Mouse (Mus musculus): ENCODE measurements around the gene Crp. TPM values are rescaled to one million over a fixed set of nuclear protein-coding genes. Genes with fewer than 3 reads are reported as not detected.

Crp gene
- not detected in 2 replicates for polyA plus RNA-seq (2016; fragmentation: Nextera tagmentation; extraction: Ambion mirVana)

GRCm38 (mm10) chr1:172697844-172698243, at the start of gene Crp:
TSS of gene Crp (plus strand) at chr1:172698055.
- 91% methylated on average over 4 of the region's 4 CpGs for WGBS
- Histone ChIP-seq H3K4me1 (no peaks in the 10 kb centered on the region), H3K36me3 (replicated peaks) (no peaks in the 10 kb centered on the region), H3K27me3 (ENCODE audit: poor library complexity, severe bottlenecking) (no peaks in the 10 kb centered on the region), H3K9me3 (no peaks in the 10 kb centered on the region), H3K27ac (no peak within 1 kb of the TSS), H3K4me3 (no peak within 1 kb of the TSS)
- no peak for DNase-seq (ENCODE audit: extremely low spot score, low spot score)

GRCm38 (mm10) chr1:172649396-172649795, 48.5 kb upstream of the Crp start:
- no peaks in the 10 kb centered on the region for H3K27me3 ChIP-seq (ENCODE audit: poor library complexity, severe bottlenecking)
- H3K4me1 ChIP-seq, result peaks cover 6% of the 10 kb centered on the region
- no peaks in the 10 kb centered on the region for H3K9me3 ChIP-seq
- no peaks in the 10 kb centered on the region for H3K36me3 ChIP-seq (replicated peaks)
- WGBS, result 92% methylated on average over 9 of the region's 9 CpGs
- no peak overlapping the region for H3K4me3 ChIP-seq
- DNase-seq (ENCODE audit: extremely low spot score, low spot score), result no peak
- H3K27ac ChIP-seq, result no peak overlapping the region

- Histone ChIP-seq H3K27me3 (ENCODE audit: poor library complexity, severe bottlenecking) (no peaks in the 10 kb centered on the region), H3K4me1 (peaks cover 6% of the 10 kb centered on the region), H3K36me3 (replicated peaks) (no peaks in the 10 kb centered on the region), H3K9me3 (no peaks in the 10 kb centered on the region), H3K27ac (no peak overlapping the region), H3K4me3 (no peak overlapping the region)
- WGBS, result 58% methylated on average over 8 of the region's 8 CpGs
- DNase-seq (ENCODE audit: extremely low spot score, low spot score), result no peak
These were observed 47.2 kb upstream of the Crp start for GRCm38 (mm10) chr1:172650519-172651287.

- Histone ChIP-seq H3K9me3 (no peaks in the 10 kb centered on the region), H3K27me3 (ENCODE audit: poor library complexity, severe bottlenecking) (no peaks in the 10 kb centered on the region), H3K4me3 (no peak overlapping the region), H3K4me1 (peaks cover 6% of the 10 kb centered on the region), H3K27ac (no peak overlapping the region), H3K36me3 (replicated peaks) (no peaks in the 10 kb centered on the region)
- 91% methylated on average over 10 of the region's 10 CpGs for WGBS
- DNase-seq (ENCODE audit: extremely low spot score, low spot score), result no peak
These were observed 46.4 kb upstream of the Crp start for GRCm38 (mm10) chr1:172651288-172651987.

GRCm38 (mm10) chr1:172652040-172652662, 45.7 kb upstream of the Crp start:
- H3K4me3 ChIP-seq, result no peak overlapping the region
- H3K9me3 ChIP-seq, result no peaks in the 10 kb centered on the region
- H3K27me3 ChIP-seq (ENCODE audit: poor library complexity, severe bottlenecking), result no peaks in the 10 kb centered on the region
- peaks cover 4% of the 10 kb centered on the region for H3K4me1 ChIP-seq
- whole genome bisulfite sequencing, result 88% methylated on average over 18 of the region's 18 CpGs
- no peak overlapping the region for H3K27ac ChIP-seq
- no peak for DNase-seq (ENCODE audit: extremely low spot score, low spot score)
- H3K36me3 ChIP-seq (replicated peaks), result no peaks in the 10 kb centered on the region

GRCm38 (mm10) chr1:172653900-172654299, 44.0 kb upstream of the Crp start:
- WGBS, result 90% methylated on average over 6 of the region's 6 CpGs

GRCm38 (mm10) chr1:172657266-172657665, 40.6 kb upstream of the Crp start:
- Histone ChIP-seq H3K4me1 (no peaks in the 10 kb centered on the region), H3K27ac (no peak overlapping the region), H3K36me3 (replicated peaks) (no peaks in the 10 kb centered on the region), H3K27me3 (ENCODE audit: poor library complexity, severe bottlenecking) (no peaks in the 10 kb centered on the region), H3K9me3 (no peaks in the 10 kb centered on the region), H3K4me3 (no peak overlapping the region)
- WGBS, result 65% methylated on average over 3 of the region's 3 CpGs
- DNase-seq (ENCODE audit: extremely low spot score, low spot score), result no peak

More at GRCm38 (mm10) chr1:172653900-172654299, 44.0 kb upstream of the Crp start:
- no peaks in the 10 kb centered on the region for H3K36me3 ChIP-seq (replicated peaks)
- no peaks in the 10 kb centered on the region for H3K9me3 ChIP-seq
- no peak overlapping the region for H3K27ac ChIP-seq
- no peak for DNase-seq (ENCODE audit: extremely low spot score, low spot score)
- no peak overlapping the region for H3K4me3 ChIP-seq
- H3K4me1 ChIP-seq, result no peaks in the 10 kb centered on the region
- no peaks in the 10 kb centered on the region for H3K27me3 ChIP-seq (ENCODE audit: poor library complexity, severe bottlenecking)

- H3K36me3 ChIP-seq (replicated peaks), result no peaks in the 10 kb centered on the region
- H3K4me3 ChIP-seq, result no peak overlapping the region
- no peaks in the 10 kb centered on the region for H3K9me3 ChIP-seq
- H3K4me1 ChIP-seq, result no peaks in the 10 kb centered on the region
- no peak overlapping the region for H3K27ac ChIP-seq
- no peaks in the 10 kb centered on the region for H3K27me3 ChIP-seq (ENCODE audit: poor library complexity, severe bottlenecking)
- no peak for DNase-seq (ENCODE audit: extremely low spot score, low spot score)
- WGBS, result 93% methylated on average over 8 of the region's 8 CpGs
These were observed 38.2 kb upstream of the Crp start for GRCm38 (mm10) chr1:172659688-172660087.

- H3K36me3 ChIP-seq (replicated peaks), result no peaks in the 10 kb centered on the region
- H3K4me1 ChIP-seq, result peaks cover 10% of the 10 kb centered on the region
- 81% methylated on average over 2 of the region's 2 CpGs for WGBS
- DNase-seq (ENCODE audit: extremely low spot score, low spot score), result no peak
- no peak overlapping the region for H3K4me3 ChIP-seq
- no peak overlapping the region for H3K27ac ChIP-seq
- no peaks in the 10 kb centered on the region for H3K9me3 ChIP-seq
- no peaks in the 10 kb centered on the region for H3K27me3 ChIP-seq (ENCODE audit: poor library complexity, severe bottlenecking)
These were observed 32.4 kb upstream of the Crp start for GRCm38 (mm10) chr1:172665457-172665856.

- 63% methylated on average over 6 of the region's 6 CpGs for WGBS
- H3K36me3 ChIP-seq (replicated peaks), result no peaks in the 10 kb centered on the region
- H3K27ac ChIP-seq, result no peak overlapping the region
- no peaks in the 10 kb centered on the region for H3K27me3 ChIP-seq (ENCODE audit: poor library complexity, severe bottlenecking)
- H3K4me3 ChIP-seq, result no peak overlapping the region
- H3K4me1 ChIP-seq, result peaks cover 10% of the 10 kb centered on the region
- no peaks in the 10 kb centered on the region for H3K9me3 ChIP-seq
- DNase-seq (ENCODE audit: extremely low spot score, low spot score), result no peak
These were observed 30.3 kb upstream of the Crp start for GRCm38 (mm10) chr1:172667597-172667996.

- Histone ChIP-seq H3K27ac (no peak overlapping the region), H3K9me3 (no peaks in the 10 kb centered on the region), H3K27me3 (ENCODE audit: poor library complexity, severe bottlenecking) (no peaks in the 10 kb centered on the region), H3K4me1 (peaks cover 10% of the 10 kb centered on the region), H3K36me3 (replicated peaks) (no peaks in the 10 kb centered on the region), H3K4me3 (no peak overlapping the region)
- DNase-seq (ENCODE audit: extremely low spot score, low spot score), result no peak
- WGBS, result 91% methylated on average over 1 of the region's 1 CpGs
These were observed 27.1 kb upstream of the Crp start for GRCm38 (mm10) chr1:172670716-172671115.

- DNase-seq (ENCODE audit: extremely low spot score, low spot score), result no peak
- no peaks in the 10 kb centered on the region for H3K4me1 ChIP-seq
- H3K27ac ChIP-seq, result no peak overlapping the region
- 85% methylated on average over 4 of the region's 4 CpGs for WGBS
- no peak overlapping the region for H3K4me3 ChIP-seq
- H3K27me3 ChIP-seq (ENCODE audit: poor library complexity, severe bottlenecking), result no peaks in the 10 kb centered on the region
- H3K36me3 ChIP-seq (replicated peaks), result no peaks in the 10 kb centered on the region
- H3K9me3 ChIP-seq, result no peaks in the 10 kb centered on the region; the same call in 1 of the 2 replicates
These were observed 17.1 kb upstream of the Crp start for GRCm38 (mm10) chr1:172680742-172681141.

- no peaks in the 10 kb centered on the region for H3K27me3 ChIP-seq (ENCODE audit: poor library complexity, severe bottlenecking)
- no peaks in the 10 kb centered on the region; the same call in 1 of the 2 replicates for H3K9me3 ChIP-seq
- H3K27ac ChIP-seq, result no peak overlapping the region
- H3K36me3 ChIP-seq (replicated peaks), result no peaks in the 10 kb centered on the region
- no peak for DNase-seq (ENCODE audit: extremely low spot score, low spot score)
- H3K4me3 ChIP-seq, result no peak overlapping the region
- peaks cover 5% of the 10 kb centered on the region; the same call in 1 of the 2 replicates for H3K4me1 ChIP-seq
- WGBS, result 85% methylated on average over 5 of the region's 5 CpGs
These were observed 14.3 kb upstream of the Crp start for GRCm38 (mm10) chr1:172683551-172683950.
